Mouse (Mus musculus) midbrain, embryonic 15.5 days (tissue): ENCODE results near the gene Ubtd1. TPM values are rescaled to one million over a fixed set of nuclear protein-coding genes. Genes with fewer than 3 reads are reported as not detected.
"Not testable (repeated sequence)": the region's sequence is repeated elsewhere in the genome, so short reads cannot be mapped to it uniquely, and the experiment has no call there.

Experiments
- ATAC-seq: fragments of 200-750 bp; cut with Nextera tagmentation; replicated peaks from 2 replicates; pipeline ENCODE4 v1.8.0; 2017; ENCODE audit warnings: moderate TSS enrichment
- H3K27ac ChIP-seq: fragments of 300-500 bp; sonication (generic); 2 replicates; pipeline ENCODE4 v1.5.1; 2015; ENCODE audit warnings: mild to moderate bottlenecking, inconsistent platforms
- H3K27me3 ChIP-seq: fragments of 300-500 bp; sonication (generic); replicated peaks from 2 replicates; pipeline ENCODE4 v1.6.1; 2015; ENCODE audit warnings: inconsistent platforms
- H3K36me3 ChIP-seq: fragments of 300-500 bp; sonication (generic); replicated peaks from 2 replicates; pipeline ENCODE4 v1.6.1; 2015; ENCODE audit warnings: inconsistent platforms
- H3K4me1 ChIP-seq: fragments of 300-500 bp; sonication (generic); 2 replicates; pipeline ENCODE4 v1.6.1; 2015; ENCODE audit warnings: inconsistent platforms
- H3K4me2 ChIP-seq: fragments of 300-500 bp; sonication (generic); 2 replicates; pipeline ENCODE4 v1.6.1; 2015; ENCODE audit warnings: inconsistent platforms, mild to moderate bottlenecking, moderate library complexity
- H3K4me3 ChIP-seq: fragments of 300-500 bp; sonication (generic); 2 replicates; pipeline ENCODE4 v1.5.1; 2015; ENCODE audit warnings: mild to moderate bottlenecking, inconsistent platforms
- H3K9ac ChIP-seq: fragments of 300-500 bp; sonication (generic); 2 replicates; pipeline ENCODE4 v1.6.1; 2015; ENCODE audit warnings: mild to moderate bottlenecking, inconsistent platforms
- H3K9me3 ChIP-seq: fragments of 300-500 bp; sonication (generic); 2 replicates; pipeline ENCODE4 v1.6.1; 2016; ENCODE audit warnings: inconsistent platforms
- WGBS: fragments of 180-500 bp; shearing (Covaris S2); methylation state at CpG from one replicate; pipeline ENCODE4 v1.1.7; 2015; ENCODE audit warnings: mixed read lengths; 5-methylcytosine and 5-hydroxymethylcytosine counted together
- polyA plus RNA-seq: library from polyadenylated mRNA; unstranded; fragments of >200 nt; fragmentation: Nextera tagmentation; extraction: Ambion mirVana; gene quantifications from 2 replicates; pipeline ENCODE4 v1.2.1, GENCODE M21; 2015

Ubtd1 gene
- polyA plus RNA-seq, 1 experiment from 2014 or later, result 10.0 TPM

DNA sequence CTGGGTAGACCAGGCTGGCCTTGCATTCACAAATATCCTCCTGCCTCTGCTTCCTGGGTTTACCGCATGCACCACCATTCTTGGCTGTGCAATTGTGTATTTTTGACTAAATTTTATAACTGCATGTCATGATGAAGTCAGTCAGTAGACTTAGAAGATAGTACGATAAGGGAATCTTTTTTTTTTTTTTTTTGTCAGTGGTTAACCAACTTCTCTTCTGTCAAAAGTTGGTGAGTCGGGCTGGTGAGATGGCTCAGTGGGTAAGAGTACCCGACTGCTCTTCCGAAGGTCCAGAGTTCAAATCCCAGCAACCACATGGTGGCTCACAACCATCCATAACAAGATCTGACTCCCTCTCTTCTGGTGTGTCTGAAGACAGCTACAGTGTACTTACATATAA lies 100.0 kb downstream of the Ubtd1 start:
- H3K27me3 ChIP-seq, H3K4me3 ChIP-seq, H3K4me2 ChIP-seq, ATAC-seq, H3K9me3 ChIP-seq, H3K9ac ChIP-seq, H3K36me3 ChIP-seq, H3K27ac ChIP-seq: not testable (repeated sequence)
- 93% methylated on average over 5 of the region's 5 CpGs for WGBS
- peaks cover 12% of the 10 kb centered on the region for H3K4me1 ChIP-seq

Other genes with a start within 250 kb of the Ubtd1 start
- gene Slit1, start 238.1 kb upstream of the Ubtd1 start, polyA plus RNA-seq, result 23.9 and 26.7 TPM in 2 replicates
- 5.2 and 6.2 TPM in 2 replicates for gene Arhgap19, start 179.7 kb upstream of the Ubtd1 start, polyA plus RNA-seq
- 30.1 and 30.9 TPM in 2 replicates for gene Frat1, start 151.8 kb upstream of the Ubtd1 start, polyA plus RNA-seq
- 9.5 and 9.7 TPM in 2 replicates for gene Frat2, start 133.6 kb upstream of the Ubtd1 start, polyA plus RNA-seq
- gene Rrp12, start 85.6 kb upstream of the Ubtd1 start, polyA plus RNA-seq, result 16.7 and 18.5 TPM in 2 replicates
- gene Pgam1, start 69.8 kb upstream of the Ubtd1 start, polyA plus RNA-seq, result 484 and 515 TPM in 2 replicates
- 53.1 and 61.1 TPM in 2 replicates for gene Exosc1, start 48.3 kb upstream of the Ubtd1 start, polyA plus RNA-seq
- 88.0 and 91.9 TPM in 2 replicates for gene Zdhhc16, start 48.3 kb upstream of the Ubtd1 start, polyA plus RNA-seq
- gene Mms19, start 606 bp upstream of the Ubtd1 start, polyA plus RNA-seq, result 34.9 and 37.5 TPM in 2 replicates
- gene Ankrd2, start 54.2 kb downstream of the Ubtd1 start, polyA plus RNA-seq, result 0.56 and 0.83 TPM in 2 replicates
- gene Hoga1, start 63.8 kb downstream of the Ubtd1 start, polyA plus RNA-seq, result 1.1 and 1.3 TPM in 2 replicates
- gene 4933411K16Rik, start 70.5 kb downstream of the Ubtd1 start, polyA plus RNA-seq, result not detected in 2 replicates
- gene Morn4, start 104.6 kb downstream of the Ubtd1 start, polyA plus RNA-seq, result 154 and 162 TPM in 2 replicates
- gene Pi4k2a, start 108.7 kb downstream of the Ubtd1 start, polyA plus RNA-seq, result 30.1 and 30.6 TPM in 2 replicates
- 6.3 and 7.3 TPM in 2 replicates for gene Avpi1, start 147.3 kb downstream of the Ubtd1 start, polyA plus RNA-seq
- gene Marveld1, start 165.6 kb downstream of the Ubtd1 start, polyA plus RNA-seq, result 2.9 and 4.6 TPM in 2 replicates
- gene Zfyve27, start 182.2 kb downstream of the Ubtd1 start, polyA plus RNA-seq, result 70.3 and 74.2 TPM in 2 replicates
- 1.1 and 1.3 TPM in 2 replicates for gene Sfrp5, start 220.5 kb downstream of the Ubtd1 start, polyA plus RNA-seq